In genomic region chr9:93870778-93871177, GRCm38 (mm10) we compare ENCODE assay signal across 16 mouse cellular contexts.
"Had no signal": no experiment of that assay in that cellular context is flagged by ENCODE, and none has a peak within 500 bp of the region (broad histone marks: within the 10 kb centered on the region; RNA-seq: fewer than 3 reads in every experiment).

No protein-coding gene starts in this region.

- ATAC-seq: midbrain, embryonic 13.5 days; midbrain, embryonic 15.5 days had no signal

- H3K36me3 ChIP-seq: midbrain, embryonic 13.5 days; midbrain, embryonic 15.5 days; neural tube, embryonic 12.5 days; stomach, embryonic 15.5 days had no signal

- H3K27me3 ChIP-seq: megakaryocyte, embryonic 14.5 days; midbrain, embryonic 13.5 days; midbrain, embryonic 15.5 days; neural tube, embryonic 12.5 days; stomach, embryonic 15.5 days had no signal

- H3K4me2 ChIP-seq: lung, embryonic 14.5 days; midbrain, embryonic 11.5 days; midbrain, embryonic 13.5 days; midbrain, embryonic 15.5 days; neural tube, embryonic 12.5 days; stomach, embryonic 15.5 days had no signal

- H3K9ac ChIP-seq: lung, embryonic 14.5 days; midbrain, embryonic 13.5 days; midbrain, embryonic 15.5 days; neural tube, embryonic 12.5 days; stomach, embryonic 15.5 days had no signal

- H3K4me3 ChIP-seq: megakaryocyte, embryonic 14.5 days; midbrain, embryonic 13.5 days; midbrain, embryonic 15.5 days; neural tube, embryonic 12.5 days; stomach, embryonic 15.5 days had no signal

- DNase-seq: lung, adult 18-20 months; lung, embryonic 14.5 days; lung, postnatal 14 days; lung, postnatal 36 days; right cerebral cortex, postnatal 14 days; thymus, adult 2 months; thymus, postnatal 25 days; thymus, postnatal 4 days had no signal

- H3K9me3 ChIP-seq: midbrain, embryonic 13.5 days; midbrain, embryonic 15.5 days; neural tube, embryonic 12.5 days; stomach, embryonic 15.5 days had no signal

- H3K4me1 ChIP-seq: megakaryocyte, embryonic 14.5 days; midbrain, embryonic 13.5 days; midbrain, embryonic 15.5 days; neural tube, embryonic 12.5 days; stomach, embryonic 15.5 days had no signal

- H3K27ac ChIP-seq: macrophage; midbrain, embryonic 13.5 days; midbrain, embryonic 15.5 days; neural tube, embryonic 12.5 days; stomach, embryonic 15.5 days; stomach, postnatal 0 days had no signal
